Mouse (Mus musculus) heart, postnatal 36 days (tissue): ENCODE results near the gene Rab12. TPM values are rescaled to one million over a fixed set of nuclear protein-coding genes. Genes with fewer than 3 reads are reported as not detected.

Experiments used
- DNase-seq, 2 experiments: peaks; one replicate each; pipeline ENCODE4 v3.0.0; 2021 to 2022
- intact Hi-C: fragments of 180-260 bp; cut with DNase I; formaldehyde crosslinking; loops from one replicate; pipeline ENCODE4 v1.15.1; 2025
- total RNA-seq, 2 experiments: library from RNA; stranded (reverse); gene quantifications; 2 replicates each; pipeline ENCODE4 v1.2.3; 2021

Gene Rab12
- total RNA-seq, 2 experiments from 2014 or later: 231 to 233 TPM

GRCm38 (mm10) chr17:66503466-66503865 is 16.1 kb downstream of the Rab12 start:
- intact Hi-C loops: no loop called here
- no peak for DNase-seq

- no peak for DNase-seq
- intact Hi-C loops: no loop called here
These were observed 16.7 kb downstream of the Rab12 start for GRCm38 (mm10) chr17:66502865-66503264.

GRCm38 (mm10) chr17:66498598-66498997 is 20.9 kb downstream of the Rab12 start:
- no peak for DNase-seq
- intact Hi-C loops: no loop called here

- intact Hi-C loops: no loop called here
- DNase-seq: no peak
These were observed 22.9 kb downstream of the Rab12 start for GRCm38 (mm10) chr17:66496589-66496988.

GRCm38 (mm10) chr17:66490022-66490601 is 29.4 kb downstream of the Rab12 start:
- peak; percentile 39 to 49 for DNase-seq
- intact Hi-C loops: loop anchor here (1.0 kb wide), 1 partner anchor 255 kb away; no protein-coding TSS in a partner anchor

- intact Hi-C loops: loop anchor here (5.0 kb wide), 1 partner anchor 329 kb away; no protein-coding TSS in a partner anchor
These were observed 33.0 kb downstream of the Rab12 start for GRCm38 (mm10) chr17:66486576-66486975.

GRCm38 (mm10) chr17:66485742-66486141 is 33.8 kb downstream of the Rab12 start:
- peak; percentile 72 to 81 for DNase-seq
- intact Hi-C loops: loop anchor here (1.0 to 5.0 kb wide), 3 partner anchors 31 to 328 kb away; no protein-coding TSS in a partner anchor

More at GRCm38 (mm10) chr17:66486576-66486975, 33.0 kb downstream of the Rab12 start:
- DNase-seq: no peak

- intact Hi-C loops: loop anchor here (1.0 to 5.0 kb wide), 3 partner anchors 30 to 328 kb away; no protein-coding TSS in a partner anchor
- no peak for DNase-seq
These were observed 34.6 kb downstream of the Rab12 start for GRCm38 (mm10) chr17:66484965-66485364.

GRCm38 (mm10) chr17:66483651-66484454 is 35.7 kb downstream of the Rab12 start:
- no peak for DNase-seq
- intact Hi-C loops: loop anchor here (2.0 kb wide), 1 partner anchor 29 kb away; no protein-coding TSS in a partner anchor

- DNase-seq: no peak
- intact Hi-C loops: no loop called here
These were observed 38.2 kb downstream of the Rab12 start for GRCm38 (mm10) chr17:66481295-66481694.

GRCm38 (mm10) chr17:66480491-66481278 is 38.8 kb downstream of the Rab12 start:
- intact Hi-C loops: no loop called here

GRCm38 (mm10) chr17:66479813-66480490 is 39.6 kb downstream of the Rab12 start:
- intact Hi-C loops: no loop called here
- peak in 1 of 2 experiments; percentile 11 for DNase-seq

More at GRCm38 (mm10) chr17:66480491-66481278, 38.8 kb downstream of the Rab12 start:
- no peak for DNase-seq

GRCm38 (mm10) chr17:66479311-66479710 is 40.2 kb downstream of the Rab12 start:
- DNase-seq: no peak

GRCm38 (mm10) chr17:66473205-66473604 is 46.3 kb downstream of the Rab12 start:
- intact Hi-C loops: no loop called here
- no peak for DNase-seq

More at GRCm38 (mm10) chr17:66479311-66479710, 40.2 kb downstream of the Rab12 start:
- intact Hi-C loops: no loop called here

GRCm38 (mm10) chr17:66471775-66472174 is 47.8 kb downstream of the Rab12 start:
- intact Hi-C loops: no loop called here
- DNase-seq: no peak

- DNase-seq: no peak
- intact Hi-C loops: no loop called here
These were observed 48.3 kb downstream of the Rab12 start for GRCm38 (mm10) chr17:66471252-66471651.

- DNase-seq: no peak
- intact Hi-C loops: no loop called here
These were observed 49.5 kb downstream of the Rab12 start for GRCm38 (mm10) chr17:66470020-66470419.

GRCm38 (mm10) chr17:66457278-66457677 is 62.3 kb downstream of the Rab12 start:
- intact Hi-C loops: no loop called here
- DNase-seq: no peak

- peak; percentile 81 to 91 for DNase-seq
- intact Hi-C loops: no loop called here
These were observed 68.4 kb downstream of the Rab12 start for GRCm38 (mm10) chr17:66451143-66451542.

- DNase-seq: no peak
- intact Hi-C loops: no loop called here
These were observed 68.9 kb downstream of the Rab12 start for GRCm38 (mm10) chr17:66450526-66451070.
